Mouse (Mus musculus) layer of hippocampus, adult 2 months (tissue): ENCODE data around the gene Arhgef18. TPM values are rescaled to one million over a fixed set of nuclear protein-coding genes. Genes with fewer than 3 reads are reported as not detected.

Experiments
- DNase-seq, 2 experiments: peaks; one replicate each; pipeline ENCODE4 v3.0.0; 2022; ENCODE audit warnings: low spot score in 2 of 2
- H3K27ac ChIP-seq: fragments of 200-600 bp; 2 replicates; pipeline ENCODE4 v1.8.1; 2022
- H3K4me3 ChIP-seq: fragments of 200-600 bp; 2 replicates; pipeline ENCODE4 v1.8.1; 2022; ENCODE audit warnings: mild to moderate bottlenecking
- CTCF ChIP-seq: fragments of 200-600 bp; conservative IDR thresholded peaks from 2 replicates; pipeline ENCODE4 v1.8.1; 2022; ENCODE audit warnings: antibody characterized with exemption, mild to moderate bottlenecking, moderate library complexity
- total RNA-seq, 2 experiments: library from RNA; stranded (reverse); gene quantifications; 2 replicates each; pipeline ENCODE4 v1.2.3; 2021

Arhgef18 gene
- total RNA-seq, 2 experiments from 2014 or later = 43.7 to 46.7 TPM

DNA sequence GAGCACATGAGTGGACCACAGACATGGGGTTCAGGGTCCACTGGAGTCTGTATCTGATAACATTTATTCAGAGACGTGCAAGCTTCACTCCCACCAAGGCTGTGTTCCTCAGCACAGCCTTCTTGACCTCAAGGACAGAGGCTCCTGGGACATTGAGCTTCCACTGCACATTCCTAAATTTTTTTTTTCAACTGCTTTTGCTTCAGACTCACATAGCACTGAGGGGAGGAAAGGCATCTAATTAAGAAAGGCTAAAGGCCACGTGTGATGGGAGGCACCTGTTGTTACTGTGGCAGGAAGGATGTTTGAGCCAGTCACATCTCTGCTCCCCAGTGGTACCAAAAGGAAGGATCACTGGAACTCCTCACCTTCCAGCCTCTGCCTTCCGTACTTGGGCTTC lies 38.3 kb downstream of the Arhgef18 start:
- Histone ChIP-seq H3K4me3 (no peak overlapping the region), H3K27ac (no peak overlapping the region)
- DNase-seq = no peak
- TF ChIP-seq CTCF = no peak

GRCm38 (mm10) chr8:3436492-3436891 lies 43.7 kb downstream of the Arhgef18 start:
- Histone ChIP-seq H3K27ac (no peak overlapping the region), H3K4me3 (no peak overlapping the region)
- no peak for DNase-seq
- TF ChIP-seq CTCF = no peak

DNA sequence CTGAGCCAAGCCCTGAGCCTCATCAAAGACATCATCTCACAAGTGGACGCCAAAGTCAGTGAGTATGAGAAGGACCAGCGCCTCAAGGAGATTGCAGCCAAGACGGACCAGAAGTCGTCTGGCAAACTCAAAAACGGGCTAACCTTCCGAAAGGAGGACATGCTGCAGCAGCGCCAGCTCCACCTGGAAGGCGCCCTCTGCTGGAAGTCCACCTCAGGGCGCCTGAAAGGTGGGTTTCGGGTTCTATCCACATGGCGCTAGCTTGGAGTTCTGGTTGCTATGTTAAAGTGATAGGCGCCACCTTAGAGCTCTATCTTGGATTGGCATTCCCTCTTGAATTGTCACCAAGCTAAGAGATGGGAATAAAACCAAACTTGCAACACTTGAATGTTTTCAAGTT lies 46.7 kb downstream of the Arhgef18 start:
- H3K4me3 ChIP-seq = no peak overlapping the region
- TF ChIP-seq CTCF = peak; percentile 70
- no peak for DNase-seq

GRCm38 (mm10) chr8:3449226-3449625 lies 56.4 kb downstream of the Arhgef18 start:
- DNase-seq = no peak
- Histone ChIP-seq H3K27ac (no peak overlapping the region), H3K4me3 (no peak overlapping the region)
- TF ChIP-seq CTCF = no peak

More for the DNA sequence above, 46.7 kb downstream of the Arhgef18 start:
- H3K27ac ChIP-seq = no peak overlapping the region

- TF ChIP-seq CTCF = peak; percentile 98
- Histone ChIP-seq H3K4me3 (no peak overlapping the region), H3K27ac (no peak overlapping the region)
- DNase-seq = peak in 1 of 2 experiments; percentile 65
Measured at GRCm38 (mm10) chr8:3450670-3451069, 57.9 kb downstream of the Arhgef18 start.

DNA sequence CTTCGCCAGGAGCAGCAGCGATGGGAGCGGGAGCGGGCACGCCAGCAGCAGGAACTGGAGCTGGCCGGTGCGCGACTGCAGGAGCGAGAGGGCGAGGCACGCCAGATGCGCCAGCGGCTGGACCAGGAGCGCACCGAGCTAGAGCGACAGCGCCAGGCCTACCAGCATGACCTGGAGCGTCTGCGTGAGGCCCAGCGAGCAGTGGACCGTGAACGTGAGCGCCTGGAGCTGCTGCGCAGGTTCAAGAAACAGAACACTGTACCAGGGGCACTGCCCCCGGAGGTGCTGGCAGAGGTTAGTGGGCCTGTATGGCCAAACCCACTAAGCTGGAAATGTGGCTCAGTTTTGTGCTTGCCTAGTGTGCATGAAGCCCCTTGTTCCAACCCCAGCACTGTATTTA lies 59.2 kb downstream of the Arhgef18 start:
- DNase-seq = no peak
- H3K27ac ChIP-seq = no peak overlapping the region
- TF ChIP-seq CTCF = no peak
- H3K4me3 ChIP-seq = no peak overlapping the region

DNA sequence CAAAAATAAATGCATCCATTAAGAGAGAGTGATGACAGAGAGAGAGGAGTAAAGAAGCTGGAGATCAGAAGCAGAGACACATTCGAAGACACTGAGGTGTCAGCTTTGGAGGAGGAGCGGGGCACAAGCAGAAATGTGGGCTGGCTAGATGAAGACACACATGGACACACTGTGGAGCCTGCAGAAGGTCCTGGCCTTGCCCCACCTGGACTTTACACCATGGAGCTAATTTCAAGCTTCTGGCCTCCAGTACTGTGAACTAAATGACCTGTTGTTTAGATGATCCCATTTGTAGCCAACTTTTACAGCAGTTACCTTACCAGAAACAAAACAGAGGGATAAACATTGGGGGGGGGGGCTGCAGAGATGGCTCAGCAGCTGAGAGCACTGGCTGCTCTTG lies 70.4 kb downstream of the Arhgef18 start:
- Histone ChIP-seq H3K4me3 (no peak overlapping the region), H3K27ac (no peak overlapping the region)
- DNase-seq = no peak
- TF ChIP-seq CTCF = no peak

DNA sequence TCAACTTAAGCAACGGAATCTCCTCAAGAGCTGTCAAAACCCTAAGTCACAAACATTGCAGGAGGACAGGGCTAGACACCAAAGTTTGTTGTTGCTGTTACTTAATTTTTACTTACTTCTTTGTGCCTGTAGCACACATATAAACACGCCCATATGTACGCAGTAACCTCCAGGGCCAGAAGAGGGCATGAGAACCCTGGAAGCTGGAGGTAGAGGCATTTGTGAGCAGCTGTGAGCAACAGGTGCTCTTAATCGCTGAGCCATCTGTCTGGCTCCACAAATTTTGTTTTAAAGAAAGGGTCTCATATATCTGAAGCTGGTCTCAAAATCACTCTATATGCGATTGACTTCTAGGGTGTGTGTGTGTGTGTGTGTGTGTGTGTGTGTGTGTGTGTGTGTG lies 71.5 kb downstream of the Arhgef18 start:
- peak in 1 of 2 experiments; percentile 44 for DNase-seq
- TF ChIP-seq CTCF = peak; percentile 71
- Histone ChIP-seq H3K27ac (no peak overlapping the region), H3K4me3 (no peak overlapping the region)

DNA sequence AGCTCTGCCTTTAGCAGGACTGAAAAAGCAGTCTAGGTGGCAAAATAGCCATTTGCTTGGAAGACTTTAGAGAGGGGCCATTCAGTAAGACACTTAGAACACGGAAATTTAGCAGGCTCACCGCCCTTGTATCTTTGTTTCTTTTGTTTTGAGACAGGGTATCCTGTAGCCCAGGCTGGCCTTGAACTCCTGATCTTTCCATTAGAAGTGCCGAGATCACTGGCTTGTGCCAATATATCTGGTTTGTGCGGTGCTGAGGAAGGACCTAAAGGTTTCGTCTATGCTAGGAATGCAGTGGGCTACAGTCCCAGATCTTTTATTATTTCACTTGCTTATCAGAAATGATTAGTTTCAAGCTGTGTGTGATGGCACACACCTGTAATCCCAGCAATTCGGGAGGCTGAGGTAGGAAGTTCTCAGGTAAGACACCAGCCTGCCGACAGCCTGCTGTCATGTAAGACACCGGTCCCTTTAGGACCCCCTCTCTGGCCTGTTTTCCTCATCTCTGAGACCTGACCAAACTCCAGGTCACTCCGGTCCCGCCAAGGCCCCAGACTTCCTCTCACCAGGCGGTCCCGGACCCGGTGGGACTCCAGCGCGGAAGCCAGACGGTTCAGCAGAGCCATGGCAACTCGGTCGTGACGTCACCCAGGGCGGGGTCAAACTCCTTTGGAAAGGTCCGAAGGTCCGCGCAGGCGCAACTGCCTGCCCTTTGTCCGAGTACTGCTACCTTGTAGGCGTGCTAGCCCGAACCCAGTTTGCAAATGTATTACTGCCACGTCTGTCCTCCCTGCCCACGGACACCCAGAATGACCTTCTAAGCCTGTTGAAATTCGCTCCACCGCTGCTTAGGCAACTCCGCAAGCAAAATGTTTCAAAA lies 74.4 kb downstream of the Arhgef18 start, which contains the start of gene Pex11g:
Gene Pex11g (minus strand): TSS at position 675 of the 880 bp plus-strand sequence.
- H3K4me3 ChIP-seq = peak within 1 kb of the TSS; percentile 50
- TF ChIP-seq CTCF = no peak
- peak; percentile 78 to 84 for DNase-seq
- peak within 1 kb of the TSS; percentile 71 for H3K27ac ChIP-seq

- peak overlapping the region; percentile 50 for H3K4me3 ChIP-seq
- peak overlapping the region; percentile 71 for H3K27ac ChIP-seq
- TF ChIP-seq CTCF = no peak
- no peak for DNase-seq
Measured at GRCm38 (mm10) chr8:3467886-3468545, 75.2 kb downstream of the Arhgef18 start.

DNA sequence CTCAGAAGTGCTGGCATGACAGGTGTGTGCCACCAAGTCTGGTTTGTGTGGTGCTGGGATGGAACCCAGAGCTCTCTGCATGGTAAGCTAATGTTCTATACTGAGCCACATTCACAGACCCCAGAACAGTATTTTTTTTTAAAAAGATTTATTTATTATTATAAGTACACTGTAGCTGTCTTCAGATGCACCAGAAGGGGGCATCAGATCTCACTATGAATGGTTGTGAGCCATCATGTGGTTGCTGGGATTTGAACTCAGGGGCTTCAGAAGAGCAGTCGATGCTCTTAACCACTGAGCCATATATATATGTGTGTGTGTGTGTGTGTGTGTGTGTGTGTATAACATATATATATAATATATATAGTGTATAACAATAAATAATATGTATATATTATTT lies 76.0 kb downstream of the Arhgef18 start:
- no peak for DNase-seq
- no peak overlapping the region for H3K4me3 ChIP-seq
- no peak overlapping the region for H3K27ac ChIP-seq
- peak; percentile 42 for TF ChIP-seq CTCF

GRCm38 (mm10) chr8:3470562-3470961 lies 77.8 kb downstream of the Arhgef18 start, which contains the start of gene Tex45:
TSS of gene Tex45 (plus strand) at chr8:3470862.
- no peak for TF ChIP-seq CTCF
- H3K4me3 ChIP-seq = no peak within 1 kb of the TSS
- DNase-seq = no peak
- H3K27ac ChIP-seq = no peak within 1 kb of the TSS

- no peak for DNase-seq
- H3K27ac ChIP-seq = 0 out of 2 replicates have a peak overlapping the region, but pooled peaks have one; percentile 14
- TF ChIP-seq CTCF = no peak
Measured at GRCm38 (mm10) chr8:3475715-3476429, 83.1 kb downstream of the Arhgef18 start.

More at GRCm38 (mm10) chr8:3475715-3476429, 83.1 kb downstream of the Arhgef18 start:
- H3K4me3 ChIP-seq = peak overlapping the region; percentile 45
